Mouse (Mus musculus) liver, adult 2 months (tissue): ENCODE results near the gene Cnih1. TPM values are rescaled to one million over a fixed set of nuclear protein-coding genes. Genes with fewer than 3 reads are reported as not detected.
"Not testable (repeated sequence)": the region's sequence is repeated elsewhere in the genome, so short reads cannot be mapped to it uniquely, and the experiment has no call there.

Source experiments
- DNase-seq: peaks from one replicate; pipeline ENCODE4 v3.0.0-alpha.2; 2011; ENCODE audit warnings: low read depth, low spot score; ENCODE audit errors: extremely low read depth
- H3K27ac ChIP-seq: fragments of 200-500 bp; replicated peaks from 2 replicates; pipeline ENCODE4 v1.5.1; 2012; ENCODE audit warnings: low read depth, mild to moderate bottlenecking, control low read depth, inconsistent platforms, low read length; ENCODE audit not compliant: insufficient read depth
- H3K27me3 ChIP-seq: fragments of 200-500 bp; 2 replicates; pipeline ENCODE4 v1.6.1; 2012; ENCODE audit warnings: mild to moderate bottlenecking, moderate library complexity, low read length, inconsistent platforms; ENCODE audit not compliant: control insufficient read depth, insufficient read depth
- H3K36me3 ChIP-seq: fragments of 200-500 bp; 2 replicates; pipeline ENCODE4 v1.6.1; 2012; ENCODE audit warnings: low read length, inconsistent platforms; ENCODE audit not compliant: control insufficient read depth, insufficient read depth
- H3K4me1 ChIP-seq: fragments of 200-500 bp; 2 replicates; pipeline ENCODE4 v1.6.1; 2011; ENCODE audit warnings: low read length; ENCODE audit not compliant: control insufficient read depth, insufficient read depth
- H3K4me3 ChIP-seq: fragments of 200-500 bp; 2 replicates; pipeline ENCODE4 v1.5.1; 2011; ENCODE audit warnings: low read depth, mild to moderate bottlenecking, control low read depth, low read length, moderate library complexity; ENCODE audit not compliant: insufficient read depth
- H3K79me2 ChIP-seq: fragments of 200-500 bp; 2 replicates; pipeline ENCODE4 v1.6.1; 2012; ENCODE audit warnings: inconsistent platforms, mild to moderate bottlenecking, low read length, moderate library complexity; ENCODE audit not compliant: control insufficient read depth, insufficient read depth
- H3K9ac ChIP-seq: fragments of 200-500 bp; 2 replicates; pipeline ENCODE4 v1.6.1; 2012; ENCODE audit warnings: low read depth, mild to moderate bottlenecking, control low read depth, inconsistent platforms, low read length
- CTCF ChIP-seq: fragments of 200-500 bp; IDR thresholded peaks from 2 replicates; pipeline ENCODE4 v1.5.1; 2011; ENCODE audit warnings: low read depth, low read length, control low read depth
- POLR2A ChIP-seq: fragments of 200-500 bp; IDR thresholded peaks from 2 replicates; pipeline ENCODE4 v1.6.1; 2011; ENCODE audit warnings: low read length, control low read depth; ENCODE audit not compliant: insufficient read depth; ENCODE audit errors: extremely low read depth
- WGBS: fragments of 180-500 bp; shearing (Covaris S2); methylation state at CpG from one replicate; pipeline ENCODE4 v1.1.7; 2018; 5-methylcytosine and 5-hydroxymethylcytosine counted together
- polyA plus RNA-seq: library from polyadenylated mRNA; depleted of rRNA; stranded (reverse); fragments of >200 nt; gene quantifications from 2 replicates; pipeline ENCODE4 v1.2.3, GENCODE M21; 2012
- total RNA-seq: library from RNA; depleted of rRNA; stranded (reverse); fragments of >200 nt; gene quantifications from 2 replicates; pipeline ENCODE4 v1.2.3, GENCODE M21; 2014

The Cnih1 gene
- total and polyA plus RNA-seq, 2 experiments, result 51.8 to 69.5 TPM

DNA sequence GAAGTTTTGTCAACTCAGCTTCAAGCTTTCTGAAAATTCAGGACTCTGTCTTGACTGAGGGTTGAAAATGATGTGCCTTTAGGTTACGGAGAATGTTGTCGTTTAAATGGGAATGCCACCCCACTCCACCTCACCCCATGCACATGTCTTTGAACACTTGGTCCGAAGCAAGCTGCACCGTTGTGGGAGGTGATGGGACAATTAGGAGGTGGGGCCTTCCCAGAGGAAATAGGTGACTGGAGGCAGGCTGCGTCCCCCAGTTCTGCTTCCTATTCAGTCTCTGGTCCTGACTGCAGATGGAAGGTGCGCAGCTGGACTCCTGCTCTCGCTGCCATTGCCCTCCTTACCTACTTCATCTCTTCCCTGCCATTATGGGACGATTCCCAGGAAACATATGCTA lies 32.4 kb downstream of the Cnih1 start:
- H3K27ac ChIP-seq, result no peak overlapping the region
- no peak for DNase-seq
- no peak overlapping the region for H3K9ac ChIP-seq
- no peaks in the 10 kb centered on the region for H3K36me3 ChIP-seq
- H3K79me2 ChIP-seq, result no peaks in the 10 kb centered on the region
- H3K4me3 ChIP-seq, result no peak overlapping the region
- WGBS, result 95% methylated on average over 8 of the region's 8 CpGs
- TF ChIP-seq POLR2A, result no peak
- no peak for TF ChIP-seq CTCF
- no peaks in the 10 kb centered on the region for H3K27me3 ChIP-seq
- peaks cover 5% of the 10 kb centered on the region for H3K4me1 ChIP-seq

DNA sequence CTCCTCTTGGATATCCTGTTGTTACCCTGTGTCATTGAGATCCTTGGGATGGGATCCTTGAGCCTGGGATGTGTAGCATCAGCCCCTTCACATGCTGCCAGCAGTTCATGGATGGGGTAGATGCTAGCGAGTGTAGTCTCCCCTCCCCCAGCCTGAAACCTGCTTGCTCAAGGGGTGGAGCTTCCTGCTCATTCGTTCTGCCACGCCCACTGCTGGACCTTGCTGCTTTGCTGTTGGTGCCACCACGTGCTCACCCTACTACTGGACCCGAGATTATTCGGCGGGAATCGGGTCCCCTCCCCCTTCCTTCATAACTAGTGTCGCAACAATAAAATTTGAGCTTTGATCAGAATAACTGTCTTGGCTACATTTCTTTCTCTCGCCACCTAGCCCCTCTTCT lies 33.8 kb downstream of the Cnih1 start:
- H3K4me1 ChIP-seq, H3K4me3 ChIP-seq, H3K27me3 ChIP-seq, H3K79me2 ChIP-seq, H3K9ac ChIP-seq, H3K27ac ChIP-seq, DNase-seq, H3K36me3 ChIP-seq: not testable (repeated sequence)
- 66% methylated on average over 9 of the region's 10 CpGs for WGBS

DNA sequence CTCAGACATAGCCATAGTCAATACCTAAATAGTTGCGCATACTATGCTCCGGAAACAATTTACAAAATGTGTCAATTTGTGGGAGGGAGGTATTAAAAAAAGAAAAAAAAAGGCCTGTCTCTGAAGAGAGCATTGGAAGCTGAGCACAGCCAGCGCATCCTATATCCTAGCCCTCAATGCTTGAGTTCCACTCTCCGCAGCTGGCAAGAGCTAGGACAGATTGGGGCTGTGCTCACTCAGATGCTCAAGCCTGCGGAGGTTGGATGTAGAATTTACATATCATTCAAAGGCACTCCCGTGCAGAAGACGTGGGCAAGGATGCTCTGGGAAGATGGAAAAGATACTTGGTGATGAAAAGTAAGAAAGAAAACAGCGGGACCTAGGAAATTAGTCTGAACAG lies 42.8 kb downstream of the Cnih1 start:
- H3K36me3 ChIP-seq, result no peaks in the 10 kb centered on the region
- no peaks in the 10 kb centered on the region for H3K27me3 ChIP-seq
- no peak overlapping the region for H3K9ac ChIP-seq
- H3K4me3 ChIP-seq, result no peak overlapping the region
- no peaks in the 10 kb centered on the region for H3K79me2 ChIP-seq
- 93% methylated on average over 8 of the region's 8 CpGs for WGBS
- no peak overlapping the region for H3K27ac ChIP-seq
- no peaks in the 10 kb centered on the region for H3K4me1 ChIP-seq
- no peak for DNase-seq
- no peak for TF ChIP-seq POLR2A
- TF ChIP-seq CTCF, result no peak

DNA sequence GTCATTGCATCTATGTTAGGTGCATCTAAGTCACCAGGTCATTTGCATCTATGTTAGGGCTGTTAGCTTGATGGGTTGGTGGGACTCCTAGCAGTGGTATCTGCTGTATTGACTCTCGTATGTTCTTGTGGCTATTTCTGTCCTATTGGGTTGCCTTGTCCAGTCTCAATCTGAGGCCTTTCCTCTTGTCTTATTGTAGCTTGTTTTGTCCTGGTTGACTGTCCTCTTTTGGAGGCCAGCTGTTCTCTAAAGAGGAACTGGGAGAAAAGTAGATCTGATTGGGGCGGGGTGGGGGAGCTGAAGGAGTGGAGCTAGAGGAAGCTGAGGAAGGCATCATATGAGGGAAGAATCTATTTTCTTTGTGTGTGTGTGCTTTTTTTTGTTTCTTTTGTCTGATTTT lies 45.5 kb downstream of the Cnih1 start:
- TF ChIP-seq POLR2A, result no peak
- no peak for TF ChIP-seq CTCF

DNA sequence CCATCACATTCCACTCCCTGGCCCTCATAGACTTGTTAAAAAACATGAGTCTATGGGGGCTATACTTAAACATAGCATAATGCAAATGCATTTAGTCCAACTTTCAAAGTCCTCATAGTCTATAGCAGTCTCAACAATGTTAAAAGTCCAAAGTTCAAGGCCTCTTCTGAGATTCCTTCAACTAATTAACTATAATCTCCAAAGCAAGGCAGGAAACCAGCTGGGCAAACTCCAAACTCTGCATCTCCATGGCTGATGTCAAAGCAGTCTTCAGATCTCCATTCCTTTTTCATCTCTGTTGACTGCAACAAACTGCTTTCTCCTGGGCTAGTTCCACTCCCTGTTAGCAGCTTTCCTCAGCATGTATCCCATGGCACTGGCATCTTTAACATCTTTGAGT lies 50.9 kb downstream of the Cnih1 start:
- not testable (repeated sequence) for H3K36me3 ChIP-seq, H3K27ac ChIP-seq, H3K9ac ChIP-seq, H3K79me2 ChIP-seq, DNase-seq, H3K27me3 ChIP-seq, H3K4me3 ChIP-seq, H3K4me1 ChIP-seq

More for the DNA sequence above, 45.5 kb downstream of the Cnih1 start:
- Histone ChIP-seq H3K36me3 (no peaks in the 10 kb centered on the region), H3K79me2 (no peaks in the 10 kb centered on the region), H3K4me1 (no peaks in the 10 kb centered on the region), H3K9ac (no peak overlapping the region), H3K27ac (no peak overlapping the region), H3K27me3 (no peaks in the 10 kb centered on the region), H3K4me3 (no peak overlapping the region)
- WGBS, result 90% methylated on average over 2 of the region's 2 CpGs
- DNase-seq, result no peak

DNA sequence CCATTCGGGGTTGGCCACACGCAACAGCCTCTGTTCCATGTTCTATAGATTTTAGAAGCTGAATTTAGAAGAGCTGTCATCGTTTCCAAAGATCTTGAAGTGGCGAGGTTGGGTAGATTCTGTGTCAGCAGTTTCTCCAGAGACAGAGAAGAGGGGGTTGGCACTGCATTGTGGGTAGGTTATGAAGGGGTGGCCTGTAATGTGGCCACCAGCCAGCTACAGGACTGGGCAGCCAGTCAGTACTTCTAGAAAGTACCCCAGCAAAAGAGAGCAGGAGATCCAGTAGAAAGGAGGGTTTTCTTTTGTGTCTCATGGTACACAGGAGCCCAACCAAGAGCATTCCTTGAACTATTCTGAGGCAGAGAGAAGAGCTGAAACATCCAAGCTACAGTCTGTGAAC lies 51.8 kb downstream of the Cnih1 start:
- Histone ChIP-seq H3K9ac (no peak overlapping the region), H3K27me3 (no peaks in the 10 kb centered on the region), H3K36me3 (no peaks in the 10 kb centered on the region), H3K79me2 (no peaks in the 10 kb centered on the region), H3K4me3 (no peak overlapping the region), H3K27ac (no peak overlapping the region), H3K4me1 (peaks cover 6% of the 10 kb centered on the region)
- DNase-seq, result no peak
- no peak for TF ChIP-seq CTCF
- no peak for TF ChIP-seq POLR2A
- WGBS, result 93% methylated on average over 4 of the region's 4 CpGs
